Mouse (Mus musculus) left cerebral cortex, adult 11 months (tissue): ENCODE data around the gene Slc25a29.
"Not testable (repeated sequence)": the region's sequence is repeated elsewhere in the genome, so short reads cannot be mapped to it uniquely, and the experiment has no call there.

ENCODE experiments used
- DNase-seq: peaks from one replicate; pipeline ENCODE4 v3.0.0; 2022; ENCODE audit warnings: low spot score

Gene Slc25a29

GRCm38 (mm10) chr12:108835840-108836409 lies at the start of gene Slc25a29, which contains the start of gene Slc25a47:
Gene Slc25a29, minus strand, starts transcription at chr12:108835883.
Gene Slc25a47, plus strand, starts transcription at chr12:108836046.
- DNase-seq: peak; percentile 93

- no peak for DNase-seq
Observed at GRCm38 (mm10) chr12:108882776-108883175, 47.1 kb upstream of the Slc25a29 start.

DNA sequence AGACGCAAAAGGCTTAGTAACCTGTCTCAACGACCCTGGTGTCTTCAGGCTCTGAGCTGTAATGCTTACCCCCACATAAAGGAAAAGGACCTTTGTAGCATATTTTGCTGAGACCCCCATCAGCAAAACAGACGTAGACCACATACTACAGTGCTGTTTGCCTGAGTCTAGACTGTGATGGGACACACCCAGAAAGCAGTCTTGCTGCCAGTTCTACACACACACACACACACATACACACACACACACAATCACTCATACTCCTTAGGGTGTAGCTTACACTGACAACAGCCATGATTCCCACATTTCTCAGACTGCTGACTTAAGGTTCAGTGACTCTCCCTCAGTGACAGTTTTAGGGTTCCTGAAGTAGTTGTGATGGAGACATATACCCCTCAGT lies 45.5 kb upstream of the Slc25a29 start:
- DNase-seq: no peak

DNA sequence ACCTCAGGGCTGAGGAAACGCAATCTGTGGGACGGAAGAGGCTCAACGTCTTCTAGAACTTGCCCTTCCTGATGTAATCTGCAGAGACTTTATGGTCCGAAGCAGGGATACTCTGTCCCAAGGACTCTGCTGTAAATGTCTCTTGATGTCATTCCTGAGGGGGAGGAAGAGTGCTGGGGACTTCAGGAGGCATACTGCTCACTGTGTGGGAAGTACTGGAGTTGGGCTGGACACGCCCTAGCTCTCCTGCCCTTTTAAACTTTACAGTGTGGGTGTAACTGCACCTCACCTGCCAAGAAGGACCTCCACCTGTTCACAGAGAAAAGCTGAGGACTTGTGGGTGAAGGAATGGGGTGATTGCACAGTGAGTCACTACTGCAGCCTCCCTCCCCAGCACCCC lies 44.9 kb upstream of the Slc25a29 start:
- no peak for DNase-seq

- DNase-seq: no peak
Observed at GRCm38 (mm10) chr12:108879138-108879537, 43.5 kb upstream of the Slc25a29 start.

GRCm38 (mm10) chr12:108873122-108873521 lies 37.4 kb upstream of the Slc25a29 start:
- no peak for DNase-seq

DNA sequence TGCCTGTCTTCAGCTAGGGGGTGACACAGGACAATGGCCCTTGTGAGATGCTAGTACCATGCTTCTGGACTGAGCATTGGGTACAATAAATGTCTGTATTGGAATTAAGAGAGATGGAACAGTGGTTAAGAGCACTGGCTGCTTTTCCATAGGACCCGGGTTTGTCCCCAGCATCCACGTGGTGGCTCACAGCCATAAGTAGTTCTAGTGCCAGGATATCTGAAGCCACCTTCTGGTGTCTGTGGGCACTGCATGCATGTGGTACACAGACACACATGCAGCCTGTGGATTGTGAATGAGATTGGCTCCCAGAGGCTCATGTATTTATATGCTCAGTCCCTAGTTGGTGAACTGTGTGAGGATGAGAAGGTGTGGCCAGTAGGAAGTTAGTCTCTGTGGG lies 33.9 kb upstream of the Slc25a29 start:
- DNase-seq: no peak

GRCm38 (mm10) chr12:108865007-108865494 lies 29.4 kb upstream of the Slc25a29 start:
- no peak for DNase-seq

GRCm38 (mm10) chr12:108858486-108858885 lies 22.8 kb upstream of the Slc25a29 start:
- no peak for DNase-seq

DNA sequence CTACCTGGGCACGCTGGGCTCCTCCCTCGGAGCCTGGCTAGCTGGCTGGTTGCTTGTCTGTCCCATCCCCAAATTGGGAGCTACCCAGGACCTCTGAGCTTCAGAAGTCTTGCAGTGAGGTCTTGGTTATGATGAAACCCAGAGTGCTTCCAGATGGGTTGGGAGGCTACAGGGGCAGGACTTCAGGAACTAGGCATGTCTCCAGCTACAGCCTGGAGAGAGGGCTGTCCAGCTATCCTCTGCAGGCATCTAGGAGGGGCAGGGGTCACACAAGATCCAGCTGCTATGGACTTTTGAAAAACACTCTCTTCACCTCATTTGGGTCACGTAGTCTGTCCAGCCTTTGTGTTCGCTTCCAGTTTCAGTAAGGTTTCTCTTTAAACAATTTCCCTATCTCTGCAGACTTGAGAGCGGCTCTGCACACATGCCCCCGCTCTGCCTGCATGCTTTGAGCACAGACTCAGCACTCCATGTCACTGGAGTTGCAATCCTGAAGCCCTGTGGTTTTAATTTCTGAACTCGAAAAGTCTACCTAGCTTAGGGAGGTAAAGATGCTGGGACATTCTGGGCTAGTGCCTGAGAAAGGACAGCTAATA lies 22.0 kb upstream of the Slc25a29 start:
- DNase-seq: no peak

- DNase-seq: no peak
Observed at GRCm38 (mm10) chr12:108857109-108857508, 21.4 kb upstream of the Slc25a29 start.

- no peak for DNase-seq
Observed at GRCm38 (mm10) chr12:108856186-108856585, 20.5 kb upstream of the Slc25a29 start.

GRCm38 (mm10) chr12:108855081-108855480 lies 19.4 kb upstream of the Slc25a29 start:
- no peak for DNase-seq

DNA sequence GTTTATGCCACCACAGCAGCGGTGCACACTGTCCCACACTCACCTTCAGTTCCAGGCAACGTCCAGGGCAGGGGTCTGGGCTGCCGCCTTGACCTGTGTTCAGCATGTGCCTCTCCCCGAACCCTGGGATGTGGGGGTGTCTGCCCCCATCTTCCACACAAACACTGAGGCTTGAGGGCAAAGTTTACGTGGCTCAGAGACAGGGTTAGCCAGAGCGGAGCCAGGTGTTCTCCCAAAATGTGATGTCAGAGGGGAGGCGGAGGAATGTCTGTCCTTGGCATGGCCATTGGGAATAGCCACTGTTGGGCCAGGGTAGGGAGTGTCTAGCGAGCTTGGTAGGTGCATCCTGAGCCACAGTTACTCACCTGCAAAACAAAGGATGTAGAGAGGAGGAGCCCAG lies 17.1 kb upstream of the Slc25a29 start:
- DNase-seq: no peak

GRCm38 (mm10) chr12:108850886-108851285 lies 15.2 kb upstream of the Slc25a29 start:
- no peak for DNase-seq

DNA sequence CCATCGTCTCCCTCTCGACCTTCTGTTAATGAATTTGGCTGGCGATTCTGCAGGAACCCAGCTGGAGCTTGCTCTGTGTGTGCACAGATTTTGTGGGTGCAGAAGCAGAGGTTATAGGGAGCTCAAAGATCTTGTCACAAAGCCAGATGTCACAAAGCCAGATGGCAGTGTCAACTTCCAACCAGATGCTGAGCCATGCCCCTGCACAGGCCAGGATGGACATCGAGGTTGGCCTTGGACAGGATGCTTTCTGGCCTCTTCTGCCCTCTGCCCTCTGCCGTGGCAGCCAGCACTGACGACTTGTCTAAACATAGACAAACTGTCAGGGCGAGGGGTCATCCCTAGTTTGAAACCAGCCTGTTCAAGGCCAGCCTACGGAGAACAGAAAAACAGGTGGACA lies 14.4 kb upstream of the Slc25a29 start:
- DNase-seq: no peak

GRCm38 (mm10) chr12:108849488-108850022 lies 13.9 kb upstream of the Slc25a29 start:
- DNase-seq: no peak

GRCm38 (mm10) chr12:108848033-108848432 lies 12.3 kb upstream of the Slc25a29 start:
- not testable (repeated sequence) for DNase-seq

- no peak for DNase-seq
Observed at GRCm38 (mm10) chr12:108842663-108843062, 7.0 kb upstream of the Slc25a29 start.

- no peak for DNase-seq
Observed at GRCm38 (mm10) chr12:108841181-108841580, 5.5 kb upstream of the Slc25a29 start.

DNA sequence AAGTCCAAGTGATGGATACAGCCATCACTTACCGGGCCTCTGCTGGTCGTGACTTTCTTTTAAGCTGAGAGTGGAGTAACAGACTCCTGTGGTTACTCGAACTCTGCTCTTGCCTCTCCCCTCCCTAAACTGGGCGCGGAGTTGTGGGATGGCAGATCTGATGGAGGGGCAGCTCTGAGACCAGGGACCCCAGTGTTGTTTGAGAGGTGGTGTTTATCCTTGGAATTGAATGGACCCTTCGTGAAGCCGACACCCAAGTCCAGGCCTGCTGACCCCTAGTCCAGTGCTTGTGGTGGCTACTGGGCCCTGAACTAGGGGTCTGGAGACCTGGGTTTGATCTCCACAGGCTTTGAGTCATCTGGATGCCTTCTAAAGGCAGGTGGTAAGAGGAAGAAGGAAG lies 1.0 kb upstream of the Slc25a29 start:
- no peak for DNase-seq

GRCm38 (mm10) chr12:108835208-108835839 lies 359 bp downstream of the Slc25a29 start:
- DNase-seq: no peak

- DNase-seq: no peak
Observed at GRCm38 (mm10) chr12:108834786-108835185, 897 bp downstream of the Slc25a29 start.
